Mouse (Mus musculus): ENCODE data around the gene Rbfox2.

DNA sequence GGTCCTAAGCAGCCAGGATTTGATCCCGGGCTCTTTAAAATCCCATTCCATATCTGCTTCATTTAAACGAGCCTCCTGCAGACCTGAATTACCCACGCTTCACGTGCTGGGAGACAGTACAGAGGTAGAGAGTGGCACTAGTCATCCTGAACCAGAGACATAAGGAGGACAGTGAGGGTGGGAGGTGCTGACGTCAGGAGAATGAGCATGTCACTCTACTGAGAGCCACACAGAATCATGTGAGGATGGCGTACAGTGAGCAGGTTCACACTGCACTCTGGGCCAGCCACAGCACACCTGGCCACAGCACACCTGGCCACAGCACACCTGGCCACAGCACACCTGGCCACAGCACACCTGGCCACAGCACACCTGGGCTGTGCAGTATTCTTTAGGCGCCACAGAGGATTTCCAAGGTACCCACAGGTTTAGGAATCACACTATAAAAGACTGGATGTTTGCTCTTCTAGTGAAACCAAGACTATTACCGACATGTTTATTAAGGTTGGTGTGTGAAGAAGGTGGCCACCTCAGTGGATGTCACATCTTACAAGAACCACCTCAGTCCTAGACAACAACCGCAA lies 190.6 kb downstream of the Rbfox2 start:
- TF ChIP-seq CTCF (conservative IDR thresholded peaks at IDR 0.05; ENCODE audit: insufficient read depth, insufficient read length, low read depth, low read length) (no peak), POLR2A (IDR thresholded peaks at IDR 0.05; ENCODE audit: low read depth, low read length) (no peak)
